Mouse (Mus musculus) intestine, embryonic 16.5 days (tissue): ENCODE data around the gene Mtx3. TPM values are rescaled to one million over a fixed set of nuclear protein-coding genes. Genes with fewer than 3 reads are reported as not detected.
A peak's percentile ranks its signal among the peaks of the same experiment; 100 is the strongest.
"Not testable (repeated sequence)": the region's sequence is repeated elsewhere in the genome, so short reads cannot be mapped to it uniquely, and the experiment has no call there.

ENCODE experiments used
- ATAC-seq: fragments of 200-750 bp; cut with Nextera tagmentation; 2 replicates; pipeline ENCODE4 v1.8.0; 2017; ENCODE audit warnings: moderate TSS enrichment, moderate library complexity
- H3K27ac ChIP-seq: fragments of 300-500 bp; sonication (generic); 2 replicates; pipeline ENCODE4 v1.5.1; 2014; ENCODE audit warnings: mild to moderate bottlenecking, low read length
- H3K27me3 ChIP-seq: fragments of 300-500 bp; sonication (generic); replicated peaks from 2 replicates; pipeline ENCODE4 v1.6.1; 2014; ENCODE audit warnings: low read length, control low read depth, mixed read lengths; ENCODE audit not compliant: control insufficient read depth, insufficient read depth
- H3K36me3 ChIP-seq: fragments of 300-500 bp; sonication (generic); 2 replicates; pipeline ENCODE4 v1.6.1; 2014; ENCODE audit warnings: low read length, control low read depth; ENCODE audit not compliant: control insufficient read depth, insufficient read depth
- H3K4me1 ChIP-seq: fragments of 300-500 bp; sonication (generic); 2 replicates; pipeline ENCODE4 v1.6.1; 2014; ENCODE audit warnings: low read length, control low read depth, mixed read lengths; ENCODE audit not compliant: control insufficient read depth, insufficient read depth
- H3K4me2 ChIP-seq: fragments of 300-500 bp; sonication (generic); 2 replicates; pipeline ENCODE4 v1.6.1; 2014; ENCODE audit warnings: low read depth, low read length, control low read depth
- H3K4me3 ChIP-seq: fragments of 300-500 bp; sonication (generic); 2 replicates; pipeline ENCODE4 v1.5.1; 2014; ENCODE audit warnings: mild to moderate bottlenecking, low read length
- H3K9ac ChIP-seq: fragments of 300-500 bp; sonication (generic); 2 replicates; pipeline ENCODE4 v1.6.1; 2014; ENCODE audit warnings: low read depth, low read length
- H3K9me3 ChIP-seq: fragments of 300-500 bp; sonication (generic); 2 replicates; pipeline ENCODE4 v1.6.1; 2016; ENCODE audit warnings: low read length, control low read depth; ENCODE audit not compliant: control insufficient read depth
- WGBS: fragments of 180-500 bp; shearing (Covaris S2); extraction: QIAGEN DNeasy Blood & Tissue Kit; methylation state at CpG from one replicate; pipeline ENCODE4 v1.1.7; 2014; 5-methylcytosine and 5-hydroxymethylcytosine counted together
- polyA plus RNA-seq: library from polyadenylated mRNA; unstranded; fragments of >200 nt; fragmentation: Nextera tagmentation; extraction: Ambion mirVana; gene quantifications from 2 replicates; pipeline ENCODE4 v1.2.1, GENCODE M21; 2015

The Mtx3 gene
- 2.2 and 3.1 TPM in 2 replicates for polyA plus RNA-seq

DNA sequence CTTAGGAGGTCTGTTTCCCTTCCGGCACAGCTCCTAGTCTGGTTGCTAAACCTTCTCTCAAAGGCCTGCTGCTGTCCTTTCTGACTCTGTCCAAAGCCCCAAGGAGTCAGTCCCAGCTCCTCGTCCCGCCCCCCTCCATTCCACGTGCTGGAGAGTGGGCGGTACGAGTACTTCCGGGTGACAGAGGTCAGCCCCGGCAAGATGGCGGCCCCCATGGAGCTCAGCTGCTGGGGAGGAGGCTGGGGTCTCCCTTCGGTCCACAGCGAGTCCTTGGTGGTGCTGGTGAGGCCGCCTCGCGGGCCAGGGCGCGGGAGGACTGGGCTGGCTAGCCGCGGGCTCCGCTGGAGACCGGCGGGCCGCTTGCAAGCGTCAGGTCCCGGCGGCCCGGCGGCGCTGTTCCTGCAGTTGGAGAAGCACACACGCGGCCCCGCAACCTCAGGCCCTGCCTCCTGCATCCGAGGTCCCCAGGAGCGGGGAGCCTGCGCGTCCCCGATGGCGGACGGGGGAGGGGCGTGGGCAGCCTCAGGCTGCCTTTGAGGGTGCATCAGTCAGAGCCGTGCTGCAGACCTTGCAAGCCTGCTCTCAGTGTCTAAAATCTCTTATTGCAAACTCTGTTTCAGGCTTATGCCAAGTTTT lies at the start of gene Mtx3:
Gene Mtx3, plus strand, starts transcription at position 175 of the 636 bp plus-strand sequence.
- peak within 1 kb of the TSS; percentile 75 for H3K4me2 ChIP-seq
- no peaks in the 10 kb centered on the region for H3K27me3 ChIP-seq
- peak within 1 kb of the TSS; percentile 93 for H3K9ac ChIP-seq
- H3K36me3 ChIP-seq = peaks cover 3% of the 10 kb centered on the region; the same call in 1 of the 2 replicates
- WGBS = 2% methylated on average over 40 of the region's 40 CpGs
- H3K9me3 ChIP-seq = no peaks in the 10 kb centered on the region
- H3K4me1 ChIP-seq = 0 out of 2 replicates have a peak, but pooled peaks cover 3% of the 10 kb centered on the region
- peak within 1 kb of the TSS; percentile 96 for H3K4me3 ChIP-seq
- H3K27ac ChIP-seq = peak within 1 kb of the TSS; percentile 79
- ATAC-seq = peak; percentile 97

DNA sequence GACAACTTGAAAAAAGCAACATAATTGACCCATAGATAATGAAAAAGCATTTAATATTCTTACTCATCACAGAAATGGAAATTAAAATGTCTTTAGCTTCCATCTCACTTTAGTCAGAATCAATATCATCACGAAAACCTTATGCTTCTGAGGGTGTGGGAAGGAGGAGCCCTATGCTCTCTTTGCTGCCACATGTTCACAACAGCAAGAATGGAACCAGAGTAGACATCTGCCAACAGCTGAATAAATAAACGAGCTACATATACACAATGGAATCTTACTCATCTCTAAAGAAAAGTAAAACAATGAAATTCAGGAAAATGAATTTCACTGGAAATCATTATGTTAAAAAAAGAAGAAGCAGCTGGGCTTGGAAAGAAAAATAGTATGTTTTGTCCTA lies 45.7 kb upstream of the Mtx3 start:
- H3K27me3 ChIP-seq = peaks cover 3% of the 10 kb centered on the region
- no peak for ATAC-seq
- H3K36me3 ChIP-seq = no peaks in the 10 kb centered on the region
- no peak overlapping the region for H3K4me2 ChIP-seq
- H3K9ac ChIP-seq = no peak overlapping the region
- no peaks in the 10 kb centered on the region for H3K9me3 ChIP-seq
- H3K4me1 ChIP-seq = 0 out of 2 replicates have a peak, but pooled peaks cover 5% of the 10 kb centered on the region
- no peak overlapping the region for H3K4me3 ChIP-seq
- no peak overlapping the region for H3K27ac ChIP-seq
- WGBS = 69% methylated on average over 2 of the region's 2 CpGs

DNA sequence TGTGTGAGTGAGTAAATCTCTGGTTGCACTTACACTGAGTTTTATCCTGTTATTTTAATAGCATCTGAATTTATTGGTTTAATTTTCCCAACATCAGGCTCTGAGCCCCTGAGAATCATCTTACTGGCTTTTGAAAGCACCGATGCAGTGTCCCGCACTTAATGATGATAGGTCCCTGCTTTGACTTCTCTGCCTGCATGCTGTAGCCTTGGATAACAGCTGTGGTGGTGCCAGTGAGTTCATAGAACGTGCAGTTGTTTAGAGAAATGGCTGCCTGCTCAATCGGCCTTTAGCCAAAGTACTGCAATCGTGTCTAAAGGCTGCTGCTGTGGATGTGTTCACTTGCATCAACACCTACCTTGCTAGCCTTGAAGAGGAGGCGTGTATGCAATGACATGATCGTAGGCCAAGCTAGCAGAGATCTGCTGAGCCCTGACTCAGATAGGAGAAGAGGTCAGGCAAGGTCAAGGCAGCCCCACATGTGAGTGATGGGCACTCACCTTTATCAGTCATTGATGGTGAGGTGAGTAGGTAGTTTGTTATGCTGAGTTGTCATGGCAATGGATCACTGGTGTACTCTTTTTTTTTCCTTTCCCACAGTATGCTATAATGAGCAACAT lies 45.1 kb upstream of the Mtx3 start:
- ATAC-seq = no peak
- Histone ChIP-seq H3K27me3 (peaks cover 1% of the 10 kb centered on the region), H3K9me3 (no peaks in the 10 kb centered on the region), H3K36me3 (no peaks in the 10 kb centered on the region), H3K27ac (no peak overlapping the region), H3K4me1 (0 out of 2 replicates have a peak, but pooled peaks cover 4% of the 10 kb centered on the region), H3K9ac (no peak overlapping the region), H3K4me3 (no peak overlapping the region), H3K4me2 (no peak overlapping the region)
- 67% methylated on average over 7 of the region's 7 CpGs for WGBS

DNA sequence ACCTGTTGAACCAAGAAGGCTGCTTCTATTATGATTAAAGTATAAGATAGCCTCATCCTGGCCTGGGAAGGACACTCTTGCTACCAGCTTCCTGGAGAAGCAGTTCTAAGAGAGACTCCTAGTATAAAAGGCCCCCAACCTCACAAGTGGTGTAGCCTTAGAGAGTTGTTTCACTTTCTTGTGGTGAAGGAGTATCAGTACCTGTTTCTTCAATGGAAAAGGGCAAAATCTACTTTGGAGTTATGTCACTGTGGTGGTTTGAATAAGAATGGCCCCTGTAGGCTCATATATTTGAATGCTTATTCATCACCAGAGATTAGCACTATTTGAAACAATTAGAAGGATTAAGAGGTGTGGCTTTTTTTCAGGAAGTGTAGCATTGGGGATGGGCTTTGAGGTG lies 37.8 kb upstream of the Mtx3 start:
- no peak for ATAC-seq
- H3K4me2 ChIP-seq = no peak overlapping the region
- H3K9ac ChIP-seq = no peak overlapping the region
- H3K9me3 ChIP-seq = no peaks in the 10 kb centered on the region
- H3K4me3 ChIP-seq = no peak overlapping the region
- no peaks in the 10 kb centered on the region for H3K36me3 ChIP-seq
- H3K4me1 ChIP-seq = no peaks in the 10 kb centered on the region
- no peaks in the 10 kb centered on the region for H3K27me3 ChIP-seq
- H3K27ac ChIP-seq = no peak overlapping the region

DNA sequence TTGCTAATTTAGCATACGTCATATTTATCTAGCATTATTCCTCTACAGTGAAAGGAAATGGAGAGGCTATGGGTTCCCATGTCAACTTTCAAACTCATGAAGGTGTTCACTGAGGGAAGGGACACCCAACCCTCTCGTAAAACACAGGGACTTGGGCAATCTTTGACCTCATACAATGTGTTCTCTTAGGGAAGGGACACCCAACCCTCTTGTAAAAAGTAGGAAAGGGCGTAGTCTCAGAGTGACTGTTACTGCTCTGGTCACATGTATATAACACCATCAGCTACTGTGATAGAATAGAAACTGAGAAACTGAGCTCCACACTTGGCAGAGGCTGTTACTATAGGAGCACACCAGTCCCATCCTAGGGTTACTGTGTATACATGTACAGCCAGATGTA lies 36.7 kb upstream of the Mtx3 start:
- H3K4me1 ChIP-seq = no peaks in the 10 kb centered on the region
- no peaks in the 10 kb centered on the region for H3K9me3 ChIP-seq
- peak; percentile 71 for ATAC-seq
- H3K4me3 ChIP-seq = no peak overlapping the region
- H3K27me3 ChIP-seq = no peaks in the 10 kb centered on the region
- H3K27ac ChIP-seq = no peak overlapping the region
- H3K4me2 ChIP-seq = no peak overlapping the region
- WGBS = 81% methylated on average over 3 of the region's 3 CpGs
- H3K36me3 ChIP-seq = no peaks in the 10 kb centered on the region
- no peak overlapping the region for H3K9ac ChIP-seq

DNA sequence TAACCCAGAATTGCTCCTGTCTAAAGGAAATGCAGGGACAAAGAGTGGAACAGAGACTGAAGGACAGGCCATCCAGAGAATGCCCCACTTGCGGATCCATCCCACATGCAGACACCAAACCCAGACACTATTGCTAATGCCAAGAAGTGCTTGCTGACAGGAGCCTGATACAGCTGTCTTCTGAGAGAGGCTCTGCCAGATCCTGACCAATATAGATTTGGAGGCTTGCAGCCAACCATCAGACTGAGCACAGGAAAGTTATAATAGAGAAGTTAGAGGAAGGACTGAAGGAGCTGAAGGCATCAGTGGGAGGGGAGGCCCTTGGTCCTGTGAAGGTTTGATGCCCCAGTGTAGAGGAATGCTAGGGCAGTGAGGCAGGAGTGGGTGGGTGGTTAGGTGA lies 34.0 kb upstream of the Mtx3 start:
- not testable (repeated sequence) for H3K27me3 ChIP-seq, H3K4me3 ChIP-seq, H3K4me1 ChIP-seq, H3K4me2 ChIP-seq, H3K9me3 ChIP-seq, H3K9ac ChIP-seq, H3K27ac ChIP-seq, H3K36me3 ChIP-seq, ATAC-seq
- 72% methylated on average over 1 of the region's 1 CpGs for WGBS

DNA sequence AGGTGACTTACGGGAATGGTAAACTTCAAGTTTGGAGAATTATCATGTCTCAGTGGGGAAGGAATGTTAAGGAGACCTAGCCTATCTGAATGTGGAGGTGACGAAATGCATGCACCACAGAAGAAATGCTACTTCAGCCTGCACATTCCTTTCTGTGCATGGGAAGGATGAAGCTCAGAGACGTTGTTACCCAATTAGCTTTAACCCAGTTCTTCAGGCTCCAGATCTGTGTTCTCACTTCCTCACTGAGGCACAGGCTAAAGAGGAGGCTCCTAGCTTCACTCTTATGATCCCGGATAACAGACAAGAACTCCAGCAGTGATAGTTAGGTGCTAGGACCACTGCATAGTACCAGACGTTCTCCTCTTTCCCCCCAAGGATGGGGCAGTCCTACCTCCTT lies 28.2 kb upstream of the Mtx3 start:
- Histone ChIP-seq H3K4me1 (no peaks in the 10 kb centered on the region), H3K27ac (no peak overlapping the region), H3K9ac (no peak overlapping the region), H3K9me3 (no peaks in the 10 kb centered on the region), H3K36me3 (no peaks in the 10 kb centered on the region), H3K4me2 (no peak overlapping the region), H3K27me3 (no peaks in the 10 kb centered on the region), H3K4me3 (no peak overlapping the region)
- no peak for ATAC-seq
- WGBS = 83% methylated on average over 5 of the region's 5 CpGs

DNA sequence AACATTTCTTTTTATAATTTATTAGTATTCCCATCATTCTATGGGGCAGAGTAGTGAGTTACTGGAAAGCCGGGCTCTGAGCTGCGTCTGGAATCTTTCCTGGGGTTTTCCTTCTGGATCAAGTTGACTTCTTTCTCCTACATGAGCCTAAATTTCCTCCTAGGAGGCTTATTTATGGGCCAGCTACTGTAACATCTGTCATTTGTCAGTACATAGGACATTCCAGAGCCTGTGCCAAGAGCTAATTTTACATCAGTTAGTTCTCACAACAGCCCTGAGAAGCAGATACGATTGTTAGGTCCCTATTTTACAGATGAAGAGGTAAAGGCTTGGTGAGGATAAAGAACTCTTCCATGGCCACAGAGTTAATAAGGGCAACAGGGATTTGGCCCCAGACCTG lies 27.2 kb upstream of the Mtx3 start:
- H3K4me3 ChIP-seq = no peak overlapping the region
- no peaks in the 10 kb centered on the region for H3K4me1 ChIP-seq
- H3K4me2 ChIP-seq = no peak overlapping the region
- WGBS = 53% methylated on average over 3 of the region's 3 CpGs
- no peaks in the 10 kb centered on the region for H3K9me3 ChIP-seq
- no peaks in the 10 kb centered on the region for H3K36me3 ChIP-seq
- H3K9ac ChIP-seq = no peak overlapping the region
- H3K27me3 ChIP-seq = no peaks in the 10 kb centered on the region
- H3K27ac ChIP-seq = no peak overlapping the region
- ATAC-seq = no peak

DNA sequence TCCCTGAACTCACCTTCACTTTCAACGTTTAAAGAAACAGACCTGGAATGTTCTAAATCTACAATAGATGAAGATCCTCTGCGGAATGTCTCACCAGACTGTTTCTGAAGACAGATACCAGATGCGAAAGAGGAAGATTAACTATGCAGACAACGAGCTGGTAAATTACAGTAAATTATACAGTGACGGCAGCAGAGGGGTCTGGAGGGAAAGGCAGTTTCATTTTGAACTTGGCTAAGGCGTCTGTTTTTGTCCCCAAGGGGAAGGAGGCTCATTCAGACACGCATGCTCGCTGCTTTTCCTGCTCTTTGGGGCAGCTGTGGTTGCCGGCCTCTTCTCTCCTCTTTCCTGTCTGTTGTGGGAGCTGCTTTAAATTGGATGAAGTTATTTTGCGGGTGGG lies 15.7 kb upstream of the Mtx3 start:
- WGBS = 27% methylated on average over 10 of the region's 10 CpGs
- no peak overlapping the region for H3K4me3 ChIP-seq
- H3K9me3 ChIP-seq = no peaks in the 10 kb centered on the region
- H3K4me2 ChIP-seq = peak overlapping the region; percentile 15; the same call in 1 of the 2 replicates
- H3K4me1 ChIP-seq = no peaks in the 10 kb centered on the region
- no peaks in the 10 kb centered on the region for H3K36me3 ChIP-seq
- peak; percentile 73 for ATAC-seq
- H3K9ac ChIP-seq = no peak overlapping the region
- H3K27me3 ChIP-seq = no peaks in the 10 kb centered on the region
- no peak overlapping the region; the same call in 1 of the 2 replicates for H3K27ac ChIP-seq
